Mouse (Mus musculus): ENCODE measurements around the gene Nol12.

Nol12 gene

DNA sequence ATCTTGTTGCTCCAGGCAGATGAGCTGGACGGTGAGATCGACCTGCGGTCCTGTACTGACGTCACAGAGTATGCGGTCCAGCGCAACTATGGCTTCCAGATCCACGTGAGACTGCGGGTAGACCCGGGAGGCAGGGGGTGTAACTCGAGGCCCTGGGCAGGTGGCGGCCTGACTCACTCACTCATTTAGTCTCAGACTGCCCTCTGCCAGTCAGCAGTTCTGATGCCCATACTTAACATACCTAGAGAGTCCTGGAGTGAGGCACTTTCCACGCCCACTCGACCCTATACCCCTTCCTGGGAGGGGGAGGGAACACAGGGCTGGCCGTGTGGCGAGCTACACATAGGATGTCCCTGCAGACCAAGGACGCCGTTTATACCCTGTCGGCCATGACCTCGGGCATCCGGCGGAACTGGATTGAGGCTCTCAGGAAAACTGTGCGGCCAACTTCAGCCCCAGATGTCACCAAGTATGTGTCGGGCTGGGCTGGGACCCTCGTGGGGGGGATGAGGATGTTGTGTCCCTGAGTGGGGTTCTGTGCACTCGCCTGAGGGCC is 56.3 kb downstream of the Nol12 start:
- no peak for DNase-seq (ENCODE audit: low read depth, low spot score)

DNA sequence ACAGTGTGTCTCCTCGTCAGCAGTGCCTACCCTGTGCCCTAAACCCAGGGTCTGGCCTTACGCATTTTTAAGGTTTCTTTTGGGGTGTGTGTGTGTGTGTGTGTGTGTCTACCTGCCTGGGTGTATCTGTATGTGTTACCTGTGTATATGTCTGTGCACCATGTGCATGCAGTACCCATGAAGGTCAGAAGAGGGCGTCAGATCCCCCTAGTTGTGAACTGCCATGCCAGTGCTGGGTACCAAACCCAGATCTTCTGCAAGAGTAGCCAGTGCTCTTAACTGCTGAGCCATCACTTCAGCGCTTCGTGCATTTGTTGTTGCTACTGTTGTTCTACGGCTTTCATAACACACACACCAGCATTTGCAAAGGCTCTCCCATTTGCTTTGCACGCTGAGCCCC is 57.5 kb downstream of the Nol12 start:
- peak; percentile 25 for DNase-seq (ENCODE audit: low read depth, low spot score)

DNA sequence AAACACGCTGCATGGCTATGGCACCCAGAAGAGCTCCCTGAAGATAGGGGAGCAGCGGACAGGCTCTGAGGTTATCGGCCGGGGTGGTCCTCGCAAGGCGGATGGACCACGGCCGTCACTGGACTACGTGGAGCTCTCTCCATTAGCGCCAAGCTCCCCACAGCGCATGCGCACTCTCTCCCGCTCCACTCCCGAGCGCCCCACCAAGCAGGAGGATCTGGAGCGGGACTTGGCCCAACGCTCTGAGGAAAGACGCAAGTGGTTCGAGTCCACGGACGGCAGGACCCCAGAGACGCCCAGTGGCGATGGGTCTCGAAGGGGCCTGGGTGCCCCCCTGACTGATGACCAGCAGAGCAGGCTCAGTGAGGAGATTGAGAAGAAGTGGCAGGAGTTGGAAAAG is 58.2 kb downstream of the Nol12 start:
- DNase-seq (ENCODE audit: low read depth, low spot score) = no peak

Data from CD4-positive, CD25-positive, alpha-beta regulatory T cell, adult 2 months (primary cell).